Mouse (Mus musculus) urinary bladder, postnatal 36 days (tissue): ENCODE measurements around the gene Twf2.

Experiments
- DNase-seq, 2 experiments: peaks; one replicate each; pipeline ENCODE4 v3.0.0; 2022; ENCODE audit warnings: low spot score in 2 of 2, mixed read lengths in 1 of 2

The Twf2 gene

DNA sequence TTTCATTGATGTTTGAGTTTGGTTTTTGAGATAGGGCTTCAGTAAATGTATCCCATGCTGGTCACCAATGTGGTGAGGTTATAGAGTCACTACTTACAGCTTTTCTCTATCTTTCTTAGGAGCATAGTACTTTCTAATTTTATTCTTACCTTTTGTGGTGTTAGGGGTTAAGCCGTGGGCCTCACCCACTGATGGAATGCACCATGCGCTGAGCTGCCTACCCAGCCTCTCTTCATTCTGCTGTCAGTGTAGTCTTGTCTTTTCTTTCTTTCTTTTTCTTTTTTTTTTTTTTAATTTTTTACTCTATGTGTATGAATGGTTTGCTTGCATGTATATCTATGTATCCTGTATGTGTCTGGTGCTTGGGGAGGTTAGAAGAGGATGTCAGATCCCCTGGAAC, 23.5 kb upstream of the Twf2 start:
- DNase-seq: no peak

GRCm38 (mm10) chr9:106179964-106180363, 22.9 kb upstream of the Twf2 start:
- DNase-seq: no peak

DNA sequence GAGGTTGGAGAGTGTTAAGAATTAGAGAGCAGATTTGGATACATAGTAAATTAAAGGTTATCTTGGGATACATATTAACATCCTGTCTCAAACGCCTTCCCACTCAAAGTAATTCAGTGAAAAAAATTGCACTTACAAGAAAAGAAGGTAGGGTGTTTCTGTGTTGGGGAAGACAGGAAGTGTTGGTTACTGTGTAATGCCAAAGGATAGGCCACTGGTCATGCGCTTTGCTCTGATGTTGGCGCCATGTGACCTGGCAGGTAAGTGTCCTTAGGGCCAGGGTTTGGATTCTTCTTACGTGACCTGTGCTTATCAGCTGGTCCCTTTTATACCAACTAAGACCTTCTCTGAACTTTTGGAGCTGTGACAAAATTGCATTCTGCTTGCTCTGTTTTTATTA, 20.8 kb upstream of the Twf2 start:
- no peak for DNase-seq

DNA sequence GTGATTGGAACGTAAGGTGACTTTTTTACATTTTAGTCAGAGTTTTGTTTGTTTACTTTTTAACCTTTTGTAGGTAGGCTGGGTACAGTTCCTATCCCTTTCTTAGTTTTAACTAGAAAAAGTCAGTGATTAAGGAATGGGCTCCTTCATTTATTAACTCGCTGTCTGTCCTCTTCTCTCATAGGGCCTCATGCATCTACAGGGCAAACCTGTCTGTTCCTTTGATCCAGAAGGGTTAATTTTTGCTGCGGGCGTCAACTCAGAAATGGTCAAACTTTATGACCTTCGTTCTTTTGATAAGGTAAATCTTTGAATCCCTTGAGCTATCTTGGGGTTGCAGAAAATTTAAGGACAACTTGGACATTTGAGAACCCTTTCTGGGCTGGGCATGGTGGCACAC, 18.9 kb upstream of the Twf2 start:
- DNase-seq: no peak

- DNase-seq: no peak
Measured at GRCm38 (mm10) chr9:106191355-106191754, 11.6 kb upstream of the Twf2 start.

DNA sequence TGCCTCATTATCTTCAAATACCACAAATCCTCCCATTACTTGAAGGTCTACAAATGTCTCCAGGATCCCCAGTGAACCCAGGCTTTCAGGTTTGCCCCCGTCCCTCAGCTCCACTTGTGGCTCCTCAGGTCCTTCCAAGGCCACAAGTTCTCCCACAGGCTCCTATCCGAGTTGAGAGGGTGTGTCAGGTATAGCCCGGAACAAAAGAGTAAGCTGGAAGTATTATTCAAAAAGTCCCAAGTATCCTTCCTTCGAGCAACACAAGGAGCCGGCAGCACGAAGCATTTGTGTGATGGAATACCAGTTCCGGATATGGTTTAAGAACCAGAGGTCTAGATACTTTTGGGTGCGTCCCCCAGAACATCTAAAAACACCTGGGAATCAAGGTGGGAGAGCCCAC, 10.9 kb upstream of the Twf2 start:
- no peak for DNase-seq

DNA sequence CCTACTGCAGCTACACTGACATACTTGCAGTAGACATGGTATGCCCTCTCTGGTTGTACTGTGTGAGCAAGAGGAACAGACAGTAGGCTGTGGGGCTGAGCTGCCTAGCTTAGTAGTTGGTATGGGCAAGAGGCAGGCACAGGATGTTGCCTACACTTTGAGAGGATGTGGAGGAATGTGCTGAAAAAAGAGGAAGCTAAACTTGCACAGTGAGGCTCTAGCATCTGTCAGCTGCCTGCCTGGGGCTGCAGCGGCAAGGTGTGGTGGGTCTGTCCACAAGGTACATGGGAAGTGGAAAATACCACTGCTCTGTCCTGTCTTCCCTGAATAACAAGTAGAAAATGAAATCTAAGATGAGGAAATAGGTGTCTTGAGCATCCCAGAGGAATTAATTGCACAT, 9.9 kb upstream of the Twf2 start:
- no peak for DNase-seq

DNA sequence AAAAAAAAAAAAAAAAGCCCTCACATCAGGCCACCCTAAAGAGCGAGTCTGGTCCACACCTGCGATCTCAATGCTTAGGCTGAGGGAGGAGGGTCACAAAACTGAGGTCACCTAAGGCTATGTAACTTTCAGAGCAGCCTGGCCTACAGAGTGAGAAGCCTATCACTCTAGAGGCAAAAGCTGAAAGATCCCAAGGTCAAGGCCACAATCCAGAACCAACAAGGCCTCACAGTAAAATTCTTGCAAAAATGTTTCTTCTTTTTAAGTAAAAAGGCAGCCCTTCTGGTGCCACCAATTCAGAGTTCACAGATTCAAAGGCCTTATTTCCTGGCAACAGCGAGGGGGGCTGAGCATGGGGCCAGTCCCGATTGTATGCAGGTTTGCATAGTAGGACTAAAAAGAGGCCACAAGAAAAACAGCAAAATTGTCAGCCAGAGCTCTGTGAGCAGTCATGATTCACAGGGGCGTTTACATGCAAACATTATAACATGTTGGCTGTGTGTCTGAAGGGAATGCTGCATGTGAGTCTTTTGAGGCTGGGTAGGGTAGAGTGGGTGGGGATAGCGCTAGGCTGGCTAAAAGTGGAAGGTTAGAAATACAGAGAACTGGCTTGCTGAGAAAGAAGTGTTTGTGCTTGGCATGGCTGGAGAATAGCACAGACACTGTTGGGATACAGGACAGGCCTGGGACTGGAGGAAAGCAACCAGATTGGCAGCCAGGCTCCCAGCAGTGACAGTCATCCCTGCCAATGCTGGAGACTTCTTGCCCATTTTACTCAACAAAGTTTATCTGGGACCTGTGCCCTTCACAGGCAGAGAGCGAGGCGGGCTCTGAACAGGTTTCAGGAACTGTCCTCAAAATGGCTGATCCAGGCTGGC, 8.7 kb upstream of the Twf2 start:
- no peak for DNase-seq

DNA sequence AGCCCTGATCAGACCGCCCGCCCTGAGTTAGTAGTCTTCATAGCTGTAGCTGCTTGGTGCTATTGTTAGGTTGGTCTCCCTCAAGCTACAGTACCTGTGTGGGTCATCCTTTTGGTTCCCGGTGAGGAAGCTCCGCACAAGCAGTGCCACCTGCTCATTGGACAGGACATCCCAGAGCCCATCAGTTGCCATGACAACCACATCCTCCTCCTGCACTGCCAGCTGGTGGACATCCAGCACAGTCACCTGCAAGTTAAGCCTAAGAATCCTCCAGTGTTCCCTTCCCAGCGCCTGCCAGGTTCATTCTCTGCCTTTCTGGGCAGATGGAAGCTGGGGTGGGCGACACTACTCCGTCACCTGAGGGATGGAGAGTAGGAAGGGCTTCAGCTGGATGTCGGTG, 7.2 kb upstream of the Twf2 start:
- no peak for DNase-seq

DNA sequence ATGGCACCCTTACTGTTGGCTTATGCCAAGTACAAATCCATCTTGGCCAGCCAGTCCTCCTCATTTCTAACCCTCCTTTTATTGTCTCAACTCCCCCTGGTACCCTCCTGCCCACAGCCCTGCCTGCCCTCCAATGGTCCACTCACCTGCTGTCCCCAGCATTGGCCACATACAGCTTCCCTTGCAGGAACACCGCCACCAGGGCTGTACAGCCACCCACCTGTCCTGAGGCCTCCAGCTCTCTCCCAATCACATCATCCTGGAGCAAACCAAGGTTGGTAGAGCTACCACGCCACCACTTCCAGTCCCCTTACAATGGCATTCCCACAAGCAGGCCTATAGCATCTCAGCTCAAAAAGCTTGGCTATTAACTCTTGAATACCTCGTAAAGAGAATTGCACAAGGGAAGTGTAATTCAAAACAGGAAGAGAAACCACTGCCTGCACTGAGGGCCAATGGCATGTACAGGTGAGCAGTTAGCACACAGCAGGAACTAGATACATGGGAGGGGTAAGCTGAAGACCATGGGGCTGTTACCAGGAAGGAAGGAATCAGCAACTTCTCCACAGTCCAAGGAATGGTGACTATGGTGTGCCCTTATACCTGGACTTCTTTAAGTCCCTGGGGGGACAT, 5.7 kb upstream of the Twf2 start:
- no peak for DNase-seq

DNA sequence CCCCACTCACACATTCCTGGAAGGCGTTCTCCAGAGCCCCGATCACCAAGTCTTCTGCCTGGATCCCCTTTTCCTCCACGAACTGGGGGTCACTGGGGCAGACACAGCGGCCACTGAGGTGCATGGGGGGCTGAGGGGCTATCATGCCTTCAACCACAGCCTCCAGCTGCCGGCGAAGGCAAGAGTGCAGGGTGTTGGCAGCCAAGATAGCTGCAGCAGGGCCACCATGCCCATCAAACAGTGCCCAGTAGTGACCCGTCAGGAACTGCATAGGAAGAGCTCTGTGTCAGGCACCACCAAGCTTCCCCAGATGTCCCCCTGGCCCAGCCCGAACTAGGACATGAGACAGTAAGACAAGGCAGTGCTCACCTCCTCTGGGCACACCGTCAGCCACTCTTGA, 5.2 kb upstream of the Twf2 start:
- DNase-seq: no peak

DNA sequence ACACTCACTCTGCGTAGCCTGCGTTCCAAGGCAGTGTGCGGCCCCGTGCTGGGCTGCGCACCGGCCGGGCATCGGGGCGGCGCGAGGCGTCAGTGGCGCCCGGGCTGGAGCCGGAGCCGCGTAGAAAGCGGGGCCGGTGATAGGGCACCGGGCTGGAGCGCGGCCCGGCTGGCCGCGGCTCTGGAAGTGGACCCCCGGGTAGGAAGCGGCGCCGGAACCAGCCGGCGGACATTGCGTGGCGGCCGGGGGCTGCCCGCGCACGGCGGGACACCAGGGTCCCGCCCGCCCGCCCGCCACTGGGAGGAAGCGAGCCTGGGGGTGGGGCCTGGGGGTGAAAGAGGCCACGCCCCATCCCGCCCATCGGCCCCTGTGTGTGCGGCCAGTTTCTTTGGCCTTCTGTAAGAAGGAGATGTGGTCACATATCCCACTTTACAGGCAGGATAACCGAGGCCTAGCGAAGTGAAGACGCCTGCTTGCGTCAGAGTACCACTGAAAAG, 3.9 kb upstream of the Twf2 start:
- peak; percentile 63 to 75 for DNase-seq

DNA sequence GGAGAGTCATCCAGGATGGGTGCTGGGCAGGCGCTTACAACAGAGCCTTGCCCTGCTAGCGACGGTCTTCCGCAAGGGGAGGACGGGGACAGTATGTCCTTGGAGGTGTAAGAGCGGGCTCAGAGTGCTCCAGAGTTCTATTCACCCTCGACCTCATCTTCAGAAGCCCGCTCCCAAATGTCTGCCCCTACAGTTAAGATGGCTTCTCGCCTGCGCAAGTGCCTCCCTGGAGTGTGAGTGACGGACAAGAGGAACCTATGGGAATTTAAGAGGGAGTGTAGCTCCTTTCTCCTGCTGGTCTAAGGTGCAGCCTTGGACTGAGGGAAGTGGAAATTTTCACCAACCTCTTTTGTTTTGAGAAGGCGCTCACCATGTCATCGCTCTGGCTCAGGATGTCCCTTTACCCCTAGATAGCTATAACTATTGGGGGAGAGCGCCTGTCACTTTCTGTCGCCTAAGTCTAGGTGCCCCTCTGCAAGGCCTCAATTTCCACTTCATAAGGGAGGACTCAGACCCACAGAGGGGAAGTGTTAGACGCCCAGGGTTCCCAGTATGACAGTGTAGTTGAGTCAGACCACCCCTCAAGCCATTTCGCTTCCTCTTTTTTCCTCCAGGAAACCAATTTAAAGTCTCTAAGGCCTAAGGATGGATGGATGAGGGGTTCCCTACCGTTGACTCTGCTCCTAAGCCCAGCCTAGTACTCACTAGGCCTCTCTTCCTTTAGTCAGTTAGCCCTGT, 3.2 kb upstream of the Twf2 start, which contains the start of gene Ppm1m:
Ppm1m (minus strand) TSS at position 212 of the 738 bp plus-strand sequence.
- DNase-seq: no peak

- DNase-seq: no peak
Measured at GRCm38 (mm10) chr9:106201895-106202294, 1.0 kb upstream of the Twf2 start.

DNA sequence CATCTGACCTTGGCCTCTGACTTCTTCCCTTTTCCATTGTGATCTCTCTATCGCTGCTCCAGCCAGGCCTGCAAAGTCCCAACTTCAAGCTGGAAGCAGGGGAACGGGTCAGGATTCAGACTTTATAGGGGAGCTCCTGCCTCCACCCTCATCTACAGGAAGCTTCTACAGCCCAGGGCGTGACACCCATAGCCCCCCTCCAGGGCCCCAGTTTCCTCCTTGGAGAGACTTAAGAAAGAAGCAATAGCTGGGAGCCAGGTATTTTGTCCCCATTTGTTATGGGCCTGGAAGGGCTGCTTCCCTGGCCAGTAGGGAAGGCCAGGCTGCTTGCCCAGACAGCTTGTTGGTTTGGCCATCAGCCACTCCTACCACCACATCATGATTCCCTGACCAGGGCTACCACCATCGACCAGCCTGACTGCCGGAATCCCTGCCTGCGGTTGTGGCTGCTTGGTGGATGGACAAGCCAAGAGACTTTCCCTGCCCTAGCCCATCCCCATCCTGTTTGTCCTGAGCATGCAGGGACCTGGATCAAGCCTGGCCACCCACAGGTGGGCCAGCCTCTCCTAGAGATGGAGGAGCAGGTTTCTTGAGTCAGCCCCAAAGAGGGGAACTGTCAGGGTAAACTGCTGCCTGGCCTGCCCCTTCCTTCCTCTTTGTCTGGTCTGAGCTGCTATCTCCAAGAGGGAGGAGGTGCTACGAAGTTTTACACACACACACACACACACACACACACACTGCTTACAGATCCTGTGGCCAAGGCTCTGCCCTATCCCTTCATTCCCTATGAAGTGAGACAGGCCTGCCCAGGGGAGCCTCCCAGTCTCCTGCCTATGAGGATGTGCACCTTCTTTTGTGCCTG, 1.3 kb downstream of the Twf2 start:
- DNase-seq: no peak

DNA sequence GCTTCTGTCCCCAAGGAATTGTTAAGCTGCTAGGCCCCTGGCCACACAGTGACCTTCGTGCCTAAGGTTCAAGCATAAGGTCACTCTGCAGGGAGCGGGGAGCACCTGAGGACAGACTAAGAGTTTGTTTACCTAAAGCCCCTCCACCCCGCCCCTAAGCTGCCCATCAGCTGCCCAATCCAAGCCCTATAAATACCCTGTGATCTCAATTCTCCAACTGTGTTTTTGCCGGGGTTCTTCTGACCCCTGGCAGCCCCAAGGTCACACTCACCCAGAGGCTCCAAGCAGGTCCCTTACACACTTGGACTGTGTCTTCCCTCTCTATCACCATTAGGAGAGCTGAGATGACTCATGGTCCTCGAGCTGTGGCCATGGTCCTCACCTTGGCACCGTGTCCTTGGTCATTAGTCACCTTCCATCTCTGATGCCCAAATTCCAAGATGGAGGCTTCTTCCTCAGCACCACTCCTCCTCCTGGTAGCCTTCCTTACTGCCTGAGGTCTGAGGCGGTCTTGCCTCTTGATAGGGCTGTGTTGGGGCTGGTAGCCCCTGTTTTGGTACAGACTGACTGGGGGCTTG, 2.9 kb downstream of the Twf2 start:
- no peak for DNase-seq

- no peak for DNase-seq
Measured at GRCm38 (mm10) chr9:106206515-106206914, 3.6 kb downstream of the Twf2 start.

- DNase-seq: no peak
Measured at GRCm38 (mm10) chr9:106208181-106208580, 5.3 kb downstream of the Twf2 start.

GRCm38 (mm10) chr9:106209954-106210353, 7.0 kb downstream of the Twf2 start:
- DNase-seq: no peak

GRCm38 (mm10) chr9:106210853-106211609, 8.1 kb downstream of the Twf2 start:
- DNase-seq: no peak
